Mouse (Mus musculus) frontal cortex, adult (tissue): ENCODE results near the gene Meiob.

Experiments
- ATAC-seq: cut with Nextera tagmentation; 2 replicates; pipeline ENCODE4 v1.9.2; 2017; ENCODE audit warnings: mild to moderate bottlenecking, moderate library complexity, mixed read lengths; ENCODE audit not compliant: low TSS enrichment

Meiob gene

GRCm38 (mm10) chr17:24803952-24804951 is at the start of gene Meiob:
Gene Meiob, plus strand, starts transcription at chr17:24804289.
- no peak for ATAC-seq

- ATAC-seq: no peak
These were observed 46.7 kb upstream of the Meiob start for GRCm38 (mm10) chr17:24757394-24757793.

- ATAC-seq: no peak
These were observed 43.0 kb upstream of the Meiob start for GRCm38 (mm10) chr17:24761121-24761520.

GRCm38 (mm10) chr17:24765016-24765905 is 38.8 kb upstream of the Meiob start:
- ATAC-seq: no peak

DNA sequence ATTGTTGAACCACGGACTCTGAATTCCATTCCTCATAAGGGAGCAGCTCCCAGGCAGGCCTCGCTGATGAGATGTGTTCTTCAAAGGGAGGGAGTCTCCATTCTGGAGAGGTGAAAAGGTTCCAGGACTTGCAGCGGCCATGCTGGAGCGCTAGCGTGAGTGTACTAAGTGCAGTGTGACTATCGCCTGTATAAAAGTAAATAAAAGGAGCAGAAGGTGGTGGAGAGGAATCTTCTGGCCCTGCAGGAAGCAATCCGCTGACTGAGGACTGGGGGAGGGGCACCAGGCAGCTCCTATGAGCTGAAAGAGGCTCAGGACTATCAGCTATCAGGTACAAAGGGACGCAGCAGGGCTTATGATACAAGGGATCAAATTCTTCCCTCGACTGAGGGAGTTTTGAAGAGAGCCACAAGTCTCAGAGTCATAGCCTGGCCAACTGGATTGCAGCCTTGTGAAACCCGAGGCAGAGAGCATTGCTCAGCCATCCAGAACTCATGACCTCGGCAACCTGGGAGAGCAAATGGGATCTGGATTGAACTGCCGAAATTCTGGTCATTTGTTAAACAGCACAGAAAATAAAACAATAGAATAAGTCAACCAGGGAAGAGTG is 37.7 kb upstream of the Meiob start:
- ATAC-seq: no peak

DNA sequence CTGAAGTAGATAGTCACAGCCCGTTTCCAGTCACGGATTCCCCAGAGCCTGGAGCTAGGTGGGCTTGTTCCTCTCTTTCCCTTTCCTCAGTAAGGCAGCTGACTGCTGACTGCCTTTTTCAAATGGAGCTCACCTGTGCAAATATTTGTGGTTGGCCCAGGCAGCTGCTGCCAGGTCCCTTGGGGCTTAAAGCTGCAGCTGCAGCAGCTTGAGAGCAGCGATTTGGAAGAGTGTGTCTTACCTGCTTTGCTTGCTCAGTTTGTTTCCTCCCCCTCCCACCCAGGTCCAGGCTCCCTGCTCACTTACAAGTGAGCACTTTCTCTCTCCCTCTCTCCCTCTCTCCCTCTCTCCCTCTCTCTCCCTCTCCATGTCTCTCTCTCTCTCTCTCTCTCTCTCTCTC is 34.9 kb upstream of the Meiob start:
- ATAC-seq: no peak

- ATAC-seq: no peak
These were observed 30.8 kb upstream of the Meiob start for GRCm38 (mm10) chr17:24773241-24773640.

- no peak for ATAC-seq
These were observed 28.9 kb upstream of the Meiob start for GRCm38 (mm10) chr17:24775173-24775572.

GRCm38 (mm10) chr17:24777073-24777472 is 27.0 kb upstream of the Meiob start:
- no peak for ATAC-seq

- no peak for ATAC-seq
These were observed 23.3 kb upstream of the Meiob start for GRCm38 (mm10) chr17:24780821-24781220.

GRCm38 (mm10) chr17:24792190-24792589 is 11.9 kb upstream of the Meiob start:
- no peak for ATAC-seq

DNA sequence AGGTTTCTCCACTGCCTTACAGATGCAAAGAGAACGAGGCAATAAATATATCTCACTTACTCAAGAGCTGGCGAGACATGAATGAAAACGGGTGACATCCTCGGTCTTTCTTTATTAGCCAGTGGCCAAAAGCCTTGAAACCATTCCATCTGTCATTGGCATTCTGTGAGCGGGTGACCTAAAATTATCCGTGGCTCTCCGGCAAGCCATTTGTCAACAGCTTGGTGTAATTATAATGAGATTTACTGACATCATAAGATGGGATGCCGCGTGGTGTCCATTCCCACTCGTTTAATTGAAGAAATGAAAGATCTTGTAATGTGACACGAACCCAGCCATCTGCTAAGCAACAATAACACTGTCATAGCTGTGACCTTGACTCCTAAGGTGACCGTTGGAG is 9.3 kb upstream of the Meiob start:
- no peak for ATAC-seq

DNA sequence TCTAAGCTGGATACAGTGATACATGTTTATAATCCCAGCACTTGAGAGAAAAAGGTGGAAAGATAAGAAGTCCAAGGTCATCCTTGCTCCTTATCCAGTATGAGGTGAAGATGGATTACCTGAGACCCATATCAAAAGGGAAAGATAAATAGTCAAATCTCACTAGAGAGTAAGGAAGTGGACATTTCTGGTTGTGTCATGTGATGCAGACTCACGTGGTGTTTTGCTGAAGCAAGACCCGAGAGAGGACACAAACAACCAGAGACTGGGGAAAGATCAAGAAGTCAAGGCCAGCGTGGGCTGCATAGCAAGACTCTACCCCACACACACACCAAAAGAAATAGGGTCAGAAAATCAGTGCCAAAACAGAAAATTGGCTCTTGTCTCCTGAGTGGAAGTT is 7.1 kb upstream of the Meiob start:
- ATAC-seq: no peak

DNA sequence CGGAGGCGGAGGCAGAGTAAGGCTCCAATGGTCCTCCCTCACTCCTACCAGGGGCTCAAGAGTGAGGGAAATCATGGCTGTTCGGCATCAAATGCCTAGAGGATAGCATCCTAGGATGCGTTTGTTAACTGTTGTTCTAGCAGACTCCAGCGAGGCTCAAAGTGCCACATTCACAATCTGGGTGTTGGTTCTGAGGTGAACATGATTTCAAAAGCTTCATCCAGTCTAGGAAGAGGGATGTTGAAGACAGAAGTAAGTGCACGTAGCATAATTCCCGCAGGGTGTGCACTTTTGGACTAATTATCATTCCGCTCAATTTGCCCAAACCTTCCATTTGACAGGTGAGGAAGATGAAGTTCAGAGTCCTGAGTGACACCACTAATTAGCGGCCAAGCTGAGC is 5.9 kb upstream of the Meiob start:
- ATAC-seq: no peak

GRCm38 (mm10) chr17:24799476-24799875 is 4.6 kb upstream of the Meiob start:
- no peak for ATAC-seq

- no peak for ATAC-seq
These were observed 3.6 kb upstream of the Meiob start for GRCm38 (mm10) chr17:24800524-24800923.

GRCm38 (mm10) chr17:24811211-24811610 is 7.1 kb downstream of the Meiob start:
- ATAC-seq: no peak

- no peak for ATAC-seq
These were observed 8.1 kb downstream of the Meiob start for GRCm38 (mm10) chr17:24812215-24812614.

- ATAC-seq: no peak
These were observed 11.2 kb downstream of the Meiob start for GRCm38 (mm10) chr17:24815256-24815655.

DNA sequence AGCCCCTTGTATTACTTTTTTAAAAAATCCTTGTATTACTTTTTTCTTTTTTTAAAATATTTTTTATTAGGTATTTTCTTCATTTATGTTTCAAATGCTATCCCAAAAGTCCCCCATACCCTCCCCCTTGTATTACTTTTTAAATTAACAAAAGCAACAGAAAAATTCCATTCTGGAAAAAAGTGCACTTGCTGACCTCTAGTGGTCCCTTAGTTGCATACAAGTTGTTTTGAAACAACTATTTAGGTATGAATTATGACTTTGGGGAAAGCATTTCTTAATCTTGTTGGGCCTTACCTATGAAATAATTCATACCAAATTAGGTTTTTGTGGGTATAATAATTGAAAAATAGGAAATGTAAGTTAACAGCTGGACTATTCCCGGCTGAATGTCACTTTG is 13.4 kb downstream of the Meiob start:
- ATAC-seq: no peak

- ATAC-seq: no peak
These were observed 14.1 kb downstream of the Meiob start for GRCm38 (mm10) chr17:24818172-24818571.

DNA sequence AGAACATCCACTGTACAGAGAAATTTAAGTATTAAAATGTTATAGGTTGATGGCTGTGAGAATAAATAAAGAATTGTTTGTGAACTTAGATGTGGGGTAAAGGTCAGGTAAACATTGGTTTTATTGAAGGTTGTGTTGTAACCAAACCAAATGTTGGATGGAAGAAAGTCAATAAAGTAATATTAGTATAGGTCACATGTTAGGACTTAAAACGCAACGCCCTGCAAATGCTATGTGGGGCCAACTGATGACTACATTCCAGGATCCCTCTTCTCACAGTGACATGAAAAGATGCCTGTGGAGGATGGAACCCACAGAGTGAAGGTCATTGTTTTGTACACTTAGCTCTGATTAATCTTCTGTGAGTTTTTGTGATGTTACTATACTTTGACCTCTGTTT is 15.4 kb downstream of the Meiob start:
- no peak for ATAC-seq
